Mouse (Mus musculus) neural tube, embryonic 10.5 days (tissue): ENCODE results near the gene Smad3.

Experiments used
- DNase-seq: peaks from one replicate; pipeline ENCODE4 v3.0.0-alpha.2; 2017; ENCODE audit warnings: low spot score; ENCODE audit errors: extremely low spot score

Gene Smad3

GRCm38 (mm10) chr9:63664792-63665646 lies 92.8 kb downstream of the Smad3 start:
- DNase-seq, result peak; percentile 38

- DNase-seq, result no peak
These were observed 93.5 kb downstream of the Smad3 start for GRCm38 (mm10) chr9:63664300-63664745.

GRCm38 (mm10) chr9:63663222-63663621 lies 94.6 kb downstream of the Smad3 start:
- no peak for DNase-seq

GRCm38 (mm10) chr9:63662759-63663158 lies 95.0 kb downstream of the Smad3 start:
- DNase-seq, result no peak

GRCm38 (mm10) chr9:63660691-63661090 lies 97.1 kb downstream of the Smad3 start:
- DNase-seq, result no peak

GRCm38 (mm10) chr9:63660061-63660460 lies 97.7 kb downstream of the Smad3 start:
- DNase-seq, result no peak

GRCm38 (mm10) chr9:63658970-63659371 lies 98.8 kb downstream of the Smad3 start:
- no peak for DNase-seq

- no peak for DNase-seq
These were observed 99.4 kb downstream of the Smad3 start for GRCm38 (mm10) chr9:63658436-63658835.

GRCm38 (mm10) chr9:63657167-63657566 lies 100.6 kb downstream of the Smad3 start:
- DNase-seq, result no peak

GRCm38 (mm10) chr9:63655092-63655491 lies 102.7 kb downstream of the Smad3 start:
- no peak for DNase-seq

GRCm38 (mm10) chr9:63654575-63654974 lies 103.2 kb downstream of the Smad3 start:
- DNase-seq, result no peak

- no peak for DNase-seq
These were observed 104.1 kb downstream of the Smad3 start for GRCm38 (mm10) chr9:63653666-63654065.

GRCm38 (mm10) chr9:63651594-63651993 lies 106.2 kb downstream of the Smad3 start:
- DNase-seq, result no peak

GRCm38 (mm10) chr9:63650905-63651304 lies 106.9 kb downstream of the Smad3 start:
- DNase-seq, result no peak

GRCm38 (mm10) chr9:63649841-63650545 lies 107.8 kb downstream of the Smad3 start:
- no peak for DNase-seq

- no peak for DNase-seq
These were observed 109.3 kb downstream of the Smad3 start for GRCm38 (mm10) chr9:63648520-63648918.

- no peak for DNase-seq
These were observed 109.9 kb downstream of the Smad3 start for GRCm38 (mm10) chr9:63647581-63648519.

- no peak for DNase-seq
These were observed 112.7 kb downstream of the Smad3 start for GRCm38 (mm10) chr9:63645084-63645483.

- DNase-seq, result no peak
These were observed 113.8 kb downstream of the Smad3 start for GRCm38 (mm10) chr9:63644011-63644410.

- DNase-seq, result no peak
These were observed 115.7 kb downstream of the Smad3 start for GRCm38 (mm10) chr9:63641983-63642646.

- no peak for DNase-seq
These were observed 121.7 kb downstream of the Smad3 start for GRCm38 (mm10) chr9:63636113-63636512.
